Mouse (Mus musculus): Measurements from ENCODE around the gene Prmt8. TPM values are rescaled to one million over a fixed set of nuclear protein-coding genes. Genes with fewer than 3 reads are reported as not detected.

The Prmt8 gene
- total and polyA plus RNA-seq, 3 experiments = not detected

GRCm38 (mm10) chr6:127723126-127723525 is 46.1 kb downstream of the Prmt8 start:
- H3K27ac ChIP-seq (ENCODE audit: control insufficient read depth, low read depth, low read length) = no peak overlapping the region
- TF ChIP-seq MEF2A (IDR thresholded peaks at IDR 0.05; ENCODE audit: extremely low read depth, insufficient replicate concordance, low read depth, low read length, poor library complexity, severe bottlenecking) = no peak
- no peak for TF ChIP-seq E2F4 (IDR thresholded peaks at IDR 0.05; ENCODE audit: borderline replicate concordance, low read depth, low read length)
- no peak for TF ChIP-seq GABPA (IDR thresholded peaks at IDR 0.05; ENCODE audit: low read depth, low read length)
- no peak for TF ChIP-seq MYB (IDR thresholded peaks at IDR 0.05; ENCODE audit: low read depth, low read length)
- no peak for TF ChIP-seq BHLHE40 (IDR thresholded peaks at IDR 0.05; ENCODE audit: borderline replicate concordance, low read depth, low read length)
- no peak for TF ChIP-seq MXI1 (IDR thresholded peaks at IDR 0.05; ENCODE audit: low read depth, low read length)
- TF ChIP-seq NRF1 (IDR thresholded peaks at IDR 0.05; ENCODE audit: insufficient read depth, low read depth, low read length, poor library complexity, severe bottlenecking) = no peak
- no peak for TF ChIP-seq CHD1 (IDR thresholded peaks at IDR 0.05; ENCODE audit: low read depth, low read length)
- TF ChIP-seq MAX (IDR thresholded peaks at IDR 0.05; ENCODE audit: low read length) = no peak
- no peak for TF ChIP-seq ZKSCAN1 (IDR thresholded peaks at IDR 0.05; ENCODE audit: low read depth, low read length)
- TF ChIP-seq RAD21 (IDR thresholded peaks at IDR 0.05; ENCODE audit: low read depth, low read length) = no peak
- no peak for TF ChIP-seq NELFE (IDR thresholded peaks at IDR 0.05; ENCODE audit: low read depth, low read length)
- TF ChIP-seq CTCF (IDR thresholded peaks at IDR 0.05 in 2 of 3, conservative IDR thresholded peaks at IDR 0.05 in 1 of 3; ENCODE audit: control insufficient read depth in 1 of 3, insufficient read depth in 1 of 3, low read depth in 2 of 3, low read length in 3 of 3, poor library complexity in 1 of 3, severe bottlenecking in 1 of 3) = no peak
- no peak for TF ChIP-seq TCF12 (IDR thresholded peaks at IDR 0.05; ENCODE audit: low read depth, low read length)
- no peak for TF ChIP-seq MYC (IDR thresholded peaks at IDR 0.05; ENCODE audit: low read depth, low read length)
- no peak for TF ChIP-seq RCOR1 (IDR thresholded peaks at IDR 0.05; ENCODE audit: low read depth, low read length)
- TF ChIP-seq MAFK (IDR thresholded peaks at IDR 0.05; ENCODE audit: borderline replicate concordance, low read depth, low read length) = no peak
- no peak overlapping the region for H3K4me3 ChIP-seq (ENCODE audit: control insufficient read depth in 1 of 2, insufficient read depth in 1 of 2, low read depth in 2 of 2, low read length in 2 of 2)
- H3K79me2 ChIP-seq (ENCODE audit: control insufficient read depth, insufficient read depth, low read length, poor library complexity) = no peaks in the 10 kb centered on the region
- no peaks in the 10 kb centered on the region for H3K36me3 ChIP-seq (ENCODE audit: control insufficient read depth in 1 of 2, insufficient read depth in 2 of 2, low read length in 2 of 2)
- H3K4me1 ChIP-seq (ENCODE audit: control insufficient read depth in 1 of 2, insufficient read depth in 2 of 2, low read length in 2 of 2) = no peaks in the 10 kb centered on the region
- no peak for DNase-seq (ENCODE audit: low read depth, low spot score)
- no peaks in the 10 kb centered on the region for H3K27me3 ChIP-seq (ENCODE audit: control insufficient read depth in 1 of 2, insufficient read depth in 2 of 2, low read length in 2 of 2)
- H3K9me3 ChIP-seq (replicated peaks; ENCODE audit: insufficient read depth, low read length) = no peaks in the 10 kb centered on the region
- no peak overlapping the region for H3K9ac ChIP-seq (ENCODE audit: control insufficient read depth, low read depth, low read length, poor library complexity, severe bottlenecking)

- no peak for TF ChIP-seq RAD21 (IDR thresholded peaks at IDR 0.05; ENCODE audit: low read depth, low read length)
- no peak for TF ChIP-seq NRF1 (IDR thresholded peaks at IDR 0.05; ENCODE audit: insufficient read depth, low read depth, low read length, poor library complexity, severe bottlenecking)
- TF ChIP-seq CHD1 (IDR thresholded peaks at IDR 0.05; ENCODE audit: low read depth, low read length) = no peak
- TF ChIP-seq POLR2AphosphoS5 (IDR thresholded peaks at IDR 0.05; ENCODE audit: borderline replicate concordance, low read depth, low read length) = no peak
- no peak for TF ChIP-seq POLR2A (IDR thresholded peaks at IDR 0.05; ENCODE audit: control insufficient read depth in 1 of 2, insufficient read depth in 1 of 2, low read depth in 1 of 2, low read length in 2 of 2, poor library complexity in 1 of 2)
- no peak for TF ChIP-seq BHLHE40 (IDR thresholded peaks at IDR 0.05; ENCODE audit: borderline replicate concordance, low read depth, low read length)
- TF ChIP-seq MAFK (IDR thresholded peaks at IDR 0.05; ENCODE audit: borderline replicate concordance, low read depth, low read length) = no peak
- no peak for TF ChIP-seq UBTF (IDR thresholded peaks at IDR 0.05; ENCODE audit: borderline replicate concordance, insufficient read depth, low read depth, low read length)
- TF ChIP-seq POLR2AphosphoS2 (IDR thresholded peaks at IDR 0.05; ENCODE audit: low read length) = no peak
- no peak for TF ChIP-seq MAZ (IDR thresholded peaks at IDR 0.05; ENCODE audit: low read depth, low read length)
- TF ChIP-seq ZNF384 (IDR thresholded peaks at IDR 0.05; ENCODE audit: low read depth, low read length) = no peak
- TF ChIP-seq MAX (IDR thresholded peaks at IDR 0.05; ENCODE audit: low read length) = no peak
- no peak for TF ChIP-seq TBP (IDR thresholded peaks at IDR 0.05; ENCODE audit: low read depth, low read length)
- TF ChIP-seq TCF12 (IDR thresholded peaks at IDR 0.05; ENCODE audit: low read depth, low read length) = no peak
- no peak for TF ChIP-seq GATA1 (IDR thresholded peaks at IDR 0.05; ENCODE audit: low read depth, low read length)
- no peaks in the 10 kb centered on the region for H3K36me3 ChIP-seq (ENCODE audit: control insufficient read depth in 1 of 2, insufficient read depth in 2 of 2, low read length in 2 of 2)
- H3K79me2 ChIP-seq (ENCODE audit: control insufficient read depth, insufficient read depth, low read length, poor library complexity) = no peaks in the 10 kb centered on the region
- no peak overlapping the region for H3K4me3 ChIP-seq (ENCODE audit: control insufficient read depth in 1 of 2, insufficient read depth in 1 of 2, low read depth in 2 of 2, low read length in 2 of 2)
- no peak overlapping the region for H3K9ac ChIP-seq (ENCODE audit: control insufficient read depth, low read depth, low read length, poor library complexity, severe bottlenecking)
- no peaks in the 10 kb centered on the region for H3K9me3 ChIP-seq (replicated peaks; ENCODE audit: insufficient read depth, low read length)
- no peak overlapping the region for H3K27ac ChIP-seq (ENCODE audit: control insufficient read depth, low read depth, low read length)
- no peaks in the 10 kb centered on the region for H3K4me1 ChIP-seq (ENCODE audit: control insufficient read depth in 1 of 2, insufficient read depth in 2 of 2, low read length in 2 of 2)
- H3K27me3 ChIP-seq (ENCODE audit: control insufficient read depth in 1 of 2, insufficient read depth in 2 of 2, low read length in 2 of 2) = no peaks in the 10 kb centered on the region
- no peak for DNase-seq (ENCODE audit: low read depth, low spot score)
Measured at GRCm38 (mm10) chr6:127719875-127720274, 49.4 kb downstream of the Prmt8 start.
